Mouse (Mus musculus): ENCODE measurements around the gene Fancc. TPM values are rescaled to one million over a fixed set of nuclear protein-coding genes. Genes with fewer than 3 reads are reported as not detected.

The Fancc gene
- total and polyA plus RNA-seq, 2 experiments from 2014 or later = 8.0 to 12.2 TPM

GRCm38 (mm10) chr13:63342781-63343180 lies 154.3 kb downstream of the Fancc start:
- WGBS = 77% methylated on average over 2 of the region's 2 CpGs
- Histone ChIP-seq H3K4me2 (ENCODE audit: low read depth) (no peak overlapping the region), H3K4me3 (ENCODE audit: low read depth, low read length) (no peak overlapping the region), H3K9me3 (ENCODE audit: low read length) (no peaks in the 10 kb centered on the region), H3K4me1 (ENCODE audit: insufficient read depth) (no peaks in the 10 kb centered on the region), H3K9ac (no peak overlapping the region), H3K27me3 (ENCODE audit: insufficient read depth, low read length) (no peaks in the 10 kb centered on the region), H3K36me3 (ENCODE audit: insufficient read depth) (no peaks in the 10 kb centered on the region), H3K27ac (ENCODE audit: low read depth, low read length) (no peak overlapping the region)
- DNase-seq (no peak), ATAC-seq (no peak)
- TF ChIP-seq CTCF (IDR thresholded peaks at IDR 0.05; ENCODE audit: low read depth) = no peak

GRCm38 (mm10) chr13:63339946-63340345 lies 157.1 kb downstream of the Fancc start:
- Histone ChIP-seq H3K4me2 (ENCODE audit: low read depth) (no peak overlapping the region), H3K4me3 (ENCODE audit: low read depth, low read length) (no peak overlapping the region), H3K9ac (no peak overlapping the region), H3K36me3 (ENCODE audit: insufficient read depth) (no peaks in the 10 kb centered on the region), H3K27ac (ENCODE audit: low read depth, low read length) (no peak overlapping the region), H3K9me3 (ENCODE audit: low read length) (no peaks in the 10 kb centered on the region), H3K27me3 (ENCODE audit: insufficient read depth, low read length) (no peaks in the 10 kb centered on the region), H3K4me1 (ENCODE audit: insufficient read depth) (no peaks in the 10 kb centered on the region)
- WGBS = 89% methylated on average over 4 of the region's 4 CpGs
- DNase-seq = no peak
- no peak for TF ChIP-seq CTCF (IDR thresholded peaks at IDR 0.05; ENCODE audit: low read depth)
- ATAC-seq = no peak

- Histone ChIP-seq H3K4me1 (ENCODE audit: insufficient read depth) (no peaks in the 10 kb centered on the region), H3K27ac (ENCODE audit: low read depth, low read length) (no peak overlapping the region), H3K4me3 (ENCODE audit: low read depth, low read length) (no peak overlapping the region), H3K9me3 (ENCODE audit: low read length) (no peaks in the 10 kb centered on the region), H3K4me2 (ENCODE audit: low read depth) (no peak overlapping the region), H3K36me3 (ENCODE audit: insufficient read depth) (no peaks in the 10 kb centered on the region), H3K27me3 (ENCODE audit: insufficient read depth, low read length) (no peaks in the 10 kb centered on the region), H3K9ac (no peak overlapping the region)
- DNase-seq (no peak), ATAC-seq (peak; percentile 40; the same call in 1 of the 2 replicates)
- 46% methylated on average over 8 of the region's 8 CpGs for WGBS
- no peak for TF ChIP-seq CTCF (IDR thresholded peaks at IDR 0.05; ENCODE audit: low read depth)
These were observed 159.7 kb downstream of the Fancc start for GRCm38 (mm10) chr13:63337239-63337960.

- WGBS = 12% methylated on average over 7 of the region's 7 CpGs
- ATAC-seq = peak; percentile 93
- Histone ChIP-seq H3K27me3 (ENCODE audit: insufficient read depth, low read length) (no peaks in the 10 kb centered on the region), H3K4me3 (ENCODE audit: low read depth, low read length) (no peak overlapping the region), H3K27ac (ENCODE audit: low read depth, low read length) (peak overlapping the region; percentile 35; the same call in 1 of the 2 replicates), H3K9ac (no peak overlapping the region), H3K4me2 (ENCODE audit: low read depth) (no peak overlapping the region), H3K9me3 (ENCODE audit: low read length) (no peaks in the 10 kb centered on the region), H3K36me3 (ENCODE audit: insufficient read depth) (no peaks in the 10 kb centered on the region), H3K4me1 (ENCODE audit: insufficient read depth) (no peaks in the 10 kb centered on the region)
- TF ChIP-seq CTCF (IDR thresholded peaks at IDR 0.05; ENCODE audit: low read depth) = no peak
- DNase-seq = peak; percentile 61
These were observed 160.7 kb downstream of the Fancc start for GRCm38 (mm10) chr13:63336335-63336734.

DNA sequence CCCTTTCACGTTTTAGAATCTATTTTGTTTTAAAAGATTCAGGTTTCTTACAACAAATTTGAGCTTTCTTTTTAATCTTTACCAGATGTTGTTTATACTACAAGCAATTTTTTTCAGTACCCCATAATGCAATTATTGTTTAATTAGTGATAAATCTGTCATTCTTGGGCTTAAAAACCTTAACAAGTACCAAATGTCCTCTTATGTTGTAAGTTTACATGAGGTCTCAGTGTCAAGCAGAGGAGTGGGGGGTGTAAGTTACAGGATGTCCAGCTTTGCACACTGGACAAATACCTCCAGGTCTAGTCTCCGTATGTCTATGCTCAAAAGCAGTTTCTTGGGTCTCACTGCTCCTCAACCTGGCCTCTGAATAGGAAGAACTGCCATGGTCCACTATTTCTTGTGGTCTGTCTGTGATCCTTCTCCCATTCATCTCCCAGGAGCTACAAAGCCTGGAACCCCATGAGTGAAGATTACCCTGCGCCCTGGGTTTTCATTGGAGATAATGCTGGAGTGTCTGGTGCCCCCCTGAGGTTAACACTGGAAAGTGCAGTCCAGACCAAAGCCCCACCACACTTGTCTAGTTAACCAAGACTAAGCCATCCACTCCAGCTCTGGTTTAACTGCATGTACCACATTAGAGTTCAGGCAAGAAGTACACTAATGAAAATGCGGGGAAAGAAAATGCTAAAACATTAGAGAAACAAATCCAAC lies 161.5 kb downstream of the Fancc start:
- no peak for ATAC-seq
- no peak overlapping the region for H3K27ac ChIP-seq (ENCODE audit: low read depth, low read length)

GRCm38 (mm10) chr13:63332576-63333300 lies 164.3 kb downstream of the Fancc start:
- Histone ChIP-seq H3K27me3 (ENCODE audit: insufficient read depth, low read length) (no peaks in the 10 kb centered on the region), H3K9me3 (ENCODE audit: low read length) (no peaks in the 10 kb centered on the region), H3K4me2 (ENCODE audit: low read depth) (no peak overlapping the region), H3K27ac (ENCODE audit: low read depth, low read length) (no peak overlapping the region), H3K36me3 (ENCODE audit: insufficient read depth) (no peaks in the 10 kb centered on the region), H3K9ac (no peak overlapping the region), H3K4me1 (ENCODE audit: insufficient read depth) (peaks cover 7% of the 10 kb centered on the region), H3K4me3 (ENCODE audit: low read depth, low read length) (no peak overlapping the region)
- peak; percentile 81 for DNase-seq
- TF ChIP-seq CTCF (IDR thresholded peaks at IDR 0.05; ENCODE audit: low read depth) = peak; percentile 97
- no peak for ATAC-seq
- 35% methylated on average over 4 of the region's 4 CpGs for WGBS

More for the DNA sequence above, 161.5 kb downstream of the Fancc start:
- H3K27me3 ChIP-seq (ENCODE audit: insufficient read depth, low read length) = no peaks in the 10 kb centered on the region
- DNase-seq = peak; percentile 58
- no peaks in the 10 kb centered on the region for H3K4me1 ChIP-seq (ENCODE audit: insufficient read depth)
- 74% methylated on average over 4 of the region's 4 CpGs for WGBS
- no peaks in the 10 kb centered on the region for H3K36me3 ChIP-seq (ENCODE audit: insufficient read depth)
- H3K9me3 ChIP-seq (ENCODE audit: low read length) = no peaks in the 10 kb centered on the region
- no peak overlapping the region for H3K4me2 ChIP-seq (ENCODE audit: low read depth)
- TF ChIP-seq CTCF (IDR thresholded peaks at IDR 0.05; ENCODE audit: low read depth) = peak; percentile 63
- no peak overlapping the region for H3K9ac ChIP-seq
- no peak overlapping the region for H3K4me3 ChIP-seq (ENCODE audit: low read depth, low read length)
